Mouse (Mus musculus): ENCODE measurements around the gene Tbc1d10b.
"Not testable (repeated sequence)": the region's sequence is repeated elsewhere in the genome, so short reads cannot be mapped to it uniquely, and the experiment has no call there.

The Tbc1d10b gene

DNA sequence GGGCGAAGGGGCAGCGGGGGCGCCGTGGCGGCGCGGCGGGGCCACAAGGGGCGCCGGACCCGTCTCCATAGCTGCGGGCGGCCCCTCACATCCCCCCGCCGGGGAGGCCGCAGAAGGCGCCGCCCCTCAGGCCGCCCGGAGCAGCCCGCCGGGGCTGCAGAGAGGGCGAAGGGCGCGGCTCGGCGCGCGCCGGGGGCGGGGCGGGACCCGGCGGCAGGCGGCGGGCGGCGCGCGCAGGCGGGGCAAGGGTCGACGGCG lies at the start of gene Tbc1d10b:
Gene Tbc1d10b (minus strand): TSS at position 174 of the 258 bp plus-strand sequence.
- DNase-seq (ENCODE audit: low spot score), result no peak

DNA sequence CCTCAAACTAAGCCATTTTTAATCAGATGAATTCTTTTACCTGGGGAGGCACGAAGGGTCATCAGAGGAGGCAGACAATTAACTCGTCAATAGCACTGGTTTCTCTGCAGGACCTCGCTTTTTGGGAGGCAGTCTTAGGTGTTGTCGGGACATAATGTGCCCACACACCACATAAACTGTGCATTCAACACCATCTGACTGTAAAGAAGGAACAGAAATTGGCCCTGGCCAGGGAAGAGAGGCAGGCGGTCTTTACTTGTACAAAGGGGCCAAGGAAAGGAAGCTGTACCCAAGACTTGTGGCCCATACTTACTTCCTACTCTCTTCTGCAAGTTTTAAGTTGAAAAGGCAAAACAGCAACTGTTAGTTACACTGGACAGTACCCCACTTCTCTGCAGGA lies 48.2 kb upstream of the Tbc1d10b start:
- no peak for DNase-seq (ENCODE audit: low spot score)

DNA sequence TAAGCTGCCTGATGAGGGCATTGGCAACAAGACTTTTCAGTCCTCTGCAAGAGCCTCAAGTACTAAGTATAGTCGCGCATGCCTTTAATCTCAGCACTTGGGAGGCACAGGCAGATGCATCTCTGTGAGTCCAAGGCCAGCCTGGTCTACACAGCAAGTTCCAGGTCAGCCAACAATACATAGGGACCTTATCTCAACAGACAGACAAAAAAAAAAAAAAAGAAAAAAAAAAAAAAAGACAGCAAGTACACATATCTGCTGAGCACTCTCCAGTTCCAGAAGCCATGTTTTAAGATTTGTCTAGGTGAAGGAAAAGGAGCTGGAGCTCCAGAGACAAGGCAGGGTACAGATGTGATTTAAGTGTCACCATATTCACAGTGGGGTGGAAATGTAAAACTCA lies 47.7 kb upstream of the Tbc1d10b start:
- no peak for DNase-seq (ENCODE audit: low spot score)

DNA sequence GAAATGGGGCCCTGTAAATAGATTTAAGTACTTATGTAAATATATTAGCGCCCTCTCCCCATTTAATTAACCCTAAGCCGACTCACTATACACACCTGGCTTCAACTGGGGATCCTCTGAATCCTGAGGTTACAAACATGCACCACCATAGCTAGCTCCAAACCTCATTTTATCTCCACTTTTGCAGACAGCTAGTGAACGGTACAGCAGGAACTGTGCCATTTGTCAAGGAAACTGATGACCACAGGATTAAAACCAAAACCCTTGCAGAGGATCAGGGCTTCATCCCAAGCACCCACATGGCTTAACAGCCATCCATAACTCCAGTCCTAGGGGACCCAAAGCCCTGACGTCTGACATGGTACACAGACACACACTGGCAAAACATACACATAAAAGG lies 46.7 kb upstream of the Tbc1d10b start:
- no peak for DNase-seq (ENCODE audit: low spot score)

DNA sequence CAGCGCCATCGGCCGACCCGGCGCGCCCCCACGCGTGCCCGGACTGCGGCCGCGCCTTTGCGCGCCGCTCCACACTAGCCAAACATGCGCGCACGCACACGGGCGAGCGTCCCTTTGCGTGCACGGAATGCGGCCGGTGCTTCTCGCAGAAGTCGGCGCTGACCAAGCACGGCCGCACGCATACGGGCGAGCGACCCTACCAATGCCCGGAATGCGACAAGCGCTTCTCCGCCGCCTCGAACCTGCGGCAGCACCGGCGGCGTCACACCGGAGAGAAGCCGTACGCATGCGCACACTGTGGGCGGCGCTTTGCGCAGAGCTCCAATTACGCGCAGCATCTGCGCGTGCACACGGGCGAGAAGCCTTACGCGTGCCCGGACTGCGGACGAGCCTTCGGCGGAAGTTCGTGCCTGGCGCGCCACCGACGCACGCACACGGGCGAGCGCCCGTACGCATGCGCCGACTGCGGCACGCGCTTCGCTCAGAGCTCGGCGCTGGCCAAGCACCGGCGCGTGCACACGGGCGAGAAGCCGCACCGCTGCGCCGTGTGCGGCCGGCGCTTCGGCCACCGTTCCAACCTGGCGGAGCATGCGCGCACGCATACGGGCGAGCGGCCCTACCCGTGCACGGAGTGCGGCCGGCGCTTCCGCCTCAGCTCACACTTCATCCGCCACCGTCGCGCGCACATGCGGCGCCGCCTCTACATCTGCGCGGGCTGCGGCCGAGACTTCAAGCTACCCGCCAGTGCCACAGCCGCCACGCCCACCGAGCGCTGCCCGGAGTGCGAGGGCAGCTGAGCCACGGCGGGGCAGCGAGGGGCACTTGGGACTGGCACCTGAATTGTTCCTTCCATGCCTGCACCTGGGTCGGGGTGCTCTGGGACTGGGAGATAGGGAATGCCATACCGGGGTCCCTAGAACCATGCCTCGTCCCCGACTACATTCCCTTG lies 45.8 kb upstream of the Tbc1d10b start:
- DNase-seq (ENCODE audit: low spot score), result peak; percentile 98

DNA sequence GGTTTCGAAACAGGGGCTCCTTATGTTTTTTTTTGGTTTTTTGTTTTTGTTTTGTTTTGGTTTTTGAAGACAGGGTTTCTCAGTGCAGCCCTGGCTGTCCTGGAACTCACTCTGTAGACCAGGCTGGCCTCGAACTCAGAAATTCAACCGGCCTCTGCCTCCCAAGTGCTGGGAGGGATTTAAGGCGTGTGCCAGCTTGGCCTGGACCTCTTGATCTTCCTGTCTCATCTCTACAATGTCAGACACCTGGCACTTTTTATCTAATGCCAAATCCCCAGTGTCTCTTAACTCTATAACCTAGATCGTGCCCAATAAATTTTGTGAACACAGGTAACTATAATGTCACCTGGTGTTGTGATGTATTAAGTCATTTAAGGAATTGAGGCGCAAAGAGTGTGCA lies 45.1 kb upstream of the Tbc1d10b start:
- no peak for DNase-seq (ENCODE audit: low spot score)

DNA sequence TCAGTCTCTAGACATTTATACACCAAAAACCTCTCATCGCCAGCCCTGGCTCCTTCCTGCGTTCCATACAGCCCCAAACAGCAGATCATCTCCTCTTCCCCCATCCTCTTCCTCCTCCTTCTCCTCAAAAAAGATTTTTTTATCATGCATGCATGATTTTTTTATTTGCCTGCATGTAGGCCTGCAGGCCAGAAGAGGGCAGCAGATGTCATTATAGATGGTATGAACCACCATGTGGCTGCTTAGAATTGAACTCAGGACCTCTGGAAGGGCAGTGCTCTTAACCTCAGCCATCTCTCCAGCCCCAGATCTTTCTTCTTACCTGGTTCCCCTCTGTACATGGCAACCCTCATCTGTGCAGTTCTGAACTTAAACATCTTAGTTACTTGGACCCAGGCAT lies 44.1 kb upstream of the Tbc1d10b start:
- DNase-seq (ENCODE audit: low spot score), result peak; percentile 60

DNA sequence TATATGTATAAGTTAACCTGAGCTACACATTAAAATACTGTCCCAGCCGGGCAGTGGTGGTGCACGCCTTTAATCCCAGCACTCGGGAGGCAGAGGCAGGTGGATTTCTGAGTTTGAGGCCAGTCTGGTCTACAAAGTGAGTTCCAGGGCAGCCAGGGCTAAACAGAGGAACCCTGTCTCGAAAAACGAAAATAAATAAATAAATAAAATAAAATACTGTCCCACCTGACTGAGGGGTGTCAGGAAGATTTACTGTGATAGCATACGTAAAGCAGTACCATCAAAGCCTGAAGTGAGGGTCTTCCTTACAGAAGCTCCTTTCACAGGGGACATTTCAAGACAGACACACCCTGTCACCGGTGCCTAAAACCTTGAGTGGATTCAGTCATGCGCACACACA lies 42.2 kb upstream of the Tbc1d10b start:
- not testable (repeated sequence) for DNase-seq (ENCODE audit: low spot score)

DNA sequence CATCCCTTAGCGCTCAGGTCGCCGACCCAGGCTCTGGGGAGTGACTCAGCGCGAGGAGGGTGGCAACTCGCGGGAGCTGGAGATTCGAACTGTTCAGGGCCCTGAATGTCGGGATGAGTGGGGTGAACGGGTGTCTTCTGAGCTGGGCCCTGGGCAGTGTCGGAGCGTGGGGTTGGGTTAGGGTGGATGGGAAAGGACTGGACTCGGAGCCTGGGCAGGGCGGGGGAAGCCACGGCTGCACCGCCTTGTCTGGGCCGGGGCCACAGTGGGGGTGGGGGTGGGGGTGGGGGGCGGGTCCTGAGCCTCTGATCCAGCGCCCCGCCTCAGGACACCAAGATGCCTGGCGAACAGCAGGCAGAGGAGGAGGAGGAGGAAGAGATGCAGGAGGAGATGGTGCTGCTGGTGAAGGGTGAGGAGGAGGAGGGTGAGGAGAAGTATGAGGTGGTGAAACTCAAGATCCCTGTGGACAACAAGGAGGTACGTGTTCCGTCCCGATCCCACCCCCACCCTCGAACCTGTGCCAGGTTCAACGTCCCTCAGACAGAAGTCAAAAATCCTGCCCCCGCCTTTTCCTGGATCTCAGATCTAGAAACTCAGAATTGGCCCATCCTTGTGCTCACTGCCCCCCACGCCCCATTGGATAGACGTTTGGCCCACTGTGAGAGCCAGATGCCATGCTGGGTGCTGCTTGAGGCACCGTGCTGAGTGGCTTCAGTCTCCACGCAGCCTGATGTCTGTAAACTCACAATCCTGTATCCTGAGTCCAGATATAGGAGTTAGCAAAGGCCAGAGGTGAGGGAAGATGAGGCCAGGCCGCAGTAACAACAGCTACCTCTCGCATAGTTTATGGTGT lies 36.6 kb upstream of the Tbc1d10b start:
- DNase-seq (ENCODE audit: low spot score), result no peak

DNA sequence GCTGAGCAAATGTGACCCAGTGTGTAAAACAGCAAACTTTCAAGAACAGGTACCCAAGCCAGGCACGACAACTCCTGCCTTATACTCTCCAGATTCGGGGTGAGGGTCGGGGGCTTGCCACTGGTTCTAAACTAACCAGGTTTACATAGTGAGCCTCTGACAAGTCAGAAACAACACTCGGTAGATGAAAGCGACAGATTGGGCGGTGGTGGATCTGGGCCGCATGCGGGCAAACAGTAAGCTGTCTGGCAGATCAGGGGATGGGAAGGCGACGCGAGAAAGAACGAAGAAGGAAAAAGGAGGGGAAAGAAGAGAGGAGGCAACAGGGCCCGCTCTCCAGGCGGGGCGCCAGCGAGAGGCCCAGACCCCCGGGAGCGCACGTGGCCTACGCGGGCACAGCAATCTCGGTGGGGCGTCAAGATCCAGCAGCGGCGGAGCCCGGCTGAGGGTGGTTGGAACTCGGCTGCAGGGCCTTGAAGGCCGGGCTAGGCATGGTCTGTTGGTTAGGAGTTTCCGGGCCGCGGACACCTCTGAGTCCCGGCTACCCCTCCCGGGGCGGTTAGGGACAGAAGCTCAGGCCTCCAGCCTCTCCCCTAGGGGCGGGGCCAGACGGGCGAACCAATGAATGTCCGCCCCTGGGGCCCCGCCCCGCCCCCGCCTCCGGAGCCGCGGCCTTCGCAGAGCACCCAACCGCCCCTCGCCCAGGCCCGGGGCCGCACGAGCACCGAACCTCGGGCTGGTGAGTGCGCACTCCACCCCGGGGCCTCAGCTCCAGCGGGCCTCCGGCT lies 35.8 kb upstream of the Tbc1d10b start, which contains the start of gene Zfp771:
Gene Zfp771 (plus strand): TSS at position 405 of the 788 bp plus-strand sequence.
- peak; percentile 96 for DNase-seq (ENCODE audit: low spot score)

DNA sequence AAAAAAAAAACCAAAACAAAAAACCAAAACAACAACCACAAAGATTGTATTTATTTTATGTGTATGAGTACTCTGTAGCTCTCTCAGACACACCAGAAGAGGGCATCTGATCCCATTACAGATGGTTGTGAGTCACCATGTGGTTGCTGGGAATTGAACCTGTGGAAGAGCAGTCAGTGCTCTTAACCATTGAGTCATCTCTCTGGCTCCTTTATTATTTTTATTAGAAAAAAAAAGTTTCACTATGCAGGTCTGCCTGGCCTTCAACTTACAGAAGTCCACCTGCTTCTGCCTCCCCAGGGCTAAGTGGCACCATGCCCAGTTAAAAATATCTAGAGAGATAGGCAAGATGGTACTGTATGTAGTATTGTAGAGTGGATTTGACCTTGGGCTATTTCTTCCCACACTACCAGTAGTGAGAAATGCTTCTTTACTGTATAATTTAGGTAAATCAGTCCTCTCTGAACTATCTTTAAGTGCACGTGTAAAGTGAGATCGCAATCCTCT lies 35.1 kb upstream of the Tbc1d10b start:
- no peak for DNase-seq (ENCODE audit: low spot score)

DNA sequence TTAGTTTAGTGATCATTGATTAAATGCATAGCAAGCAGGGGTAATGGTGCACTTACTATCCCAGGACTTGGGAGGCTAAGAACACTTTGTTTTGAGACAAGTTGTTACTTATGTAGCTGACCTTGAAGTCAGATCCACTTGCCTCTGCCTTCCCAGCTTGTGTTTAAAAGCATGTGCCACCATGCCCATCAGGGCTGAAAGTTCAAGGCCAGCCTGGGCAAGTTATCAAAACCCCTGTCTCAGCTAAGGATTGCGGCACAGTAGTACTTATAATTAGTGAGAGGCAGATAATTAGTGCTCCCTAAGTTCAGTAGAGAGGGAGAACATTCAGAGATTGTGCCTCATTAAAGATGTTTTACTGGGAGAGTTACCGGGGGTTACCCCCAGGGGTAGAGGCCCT lies 26.5 kb upstream of the Tbc1d10b start:
- DNase-seq (ENCODE audit: low spot score), result no peak

DNA sequence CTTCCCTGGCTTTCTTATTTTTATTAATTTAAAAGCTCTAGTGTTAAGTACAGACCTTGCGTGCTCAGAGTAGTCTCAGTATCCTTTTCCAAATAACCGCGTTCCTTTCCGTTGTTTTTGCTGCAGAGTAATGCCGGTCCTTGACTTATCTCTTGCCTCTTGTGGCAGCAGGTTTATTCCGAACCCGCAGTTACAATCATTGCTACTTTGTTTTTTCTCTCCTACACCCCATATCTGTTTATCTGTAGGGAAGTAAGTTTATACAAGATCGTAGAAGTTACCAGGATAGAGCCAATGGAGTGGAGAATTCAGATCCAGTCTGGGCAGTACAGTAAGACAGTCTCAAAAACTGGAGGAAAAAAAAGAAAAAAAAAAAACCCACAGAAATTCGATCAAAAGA lies 25.5 kb upstream of the Tbc1d10b start:
- DNase-seq (ENCODE audit: low spot score), result no peak

DNA sequence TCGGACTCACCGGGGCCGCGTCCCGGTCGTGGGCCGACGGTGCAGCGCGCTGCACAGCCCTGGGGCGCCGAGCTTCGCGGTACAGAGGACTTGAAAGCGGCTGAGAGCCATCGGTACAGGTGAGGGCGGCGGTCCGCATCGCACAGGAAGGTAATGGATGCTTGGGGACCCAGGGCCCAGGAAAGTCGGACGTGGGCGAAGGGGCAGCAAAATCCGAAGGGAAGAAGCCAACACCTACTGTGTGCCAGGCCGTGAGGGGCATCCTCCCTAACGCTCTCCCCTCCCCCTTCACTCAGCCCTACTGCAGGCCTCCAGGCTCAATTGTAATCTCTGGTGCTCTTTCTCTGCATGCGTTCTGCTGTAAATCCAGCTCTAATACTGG lies 25.1 kb upstream of the Tbc1d10b start:
- peak; percentile 55 for DNase-seq (ENCODE audit: low spot score)

DNA sequence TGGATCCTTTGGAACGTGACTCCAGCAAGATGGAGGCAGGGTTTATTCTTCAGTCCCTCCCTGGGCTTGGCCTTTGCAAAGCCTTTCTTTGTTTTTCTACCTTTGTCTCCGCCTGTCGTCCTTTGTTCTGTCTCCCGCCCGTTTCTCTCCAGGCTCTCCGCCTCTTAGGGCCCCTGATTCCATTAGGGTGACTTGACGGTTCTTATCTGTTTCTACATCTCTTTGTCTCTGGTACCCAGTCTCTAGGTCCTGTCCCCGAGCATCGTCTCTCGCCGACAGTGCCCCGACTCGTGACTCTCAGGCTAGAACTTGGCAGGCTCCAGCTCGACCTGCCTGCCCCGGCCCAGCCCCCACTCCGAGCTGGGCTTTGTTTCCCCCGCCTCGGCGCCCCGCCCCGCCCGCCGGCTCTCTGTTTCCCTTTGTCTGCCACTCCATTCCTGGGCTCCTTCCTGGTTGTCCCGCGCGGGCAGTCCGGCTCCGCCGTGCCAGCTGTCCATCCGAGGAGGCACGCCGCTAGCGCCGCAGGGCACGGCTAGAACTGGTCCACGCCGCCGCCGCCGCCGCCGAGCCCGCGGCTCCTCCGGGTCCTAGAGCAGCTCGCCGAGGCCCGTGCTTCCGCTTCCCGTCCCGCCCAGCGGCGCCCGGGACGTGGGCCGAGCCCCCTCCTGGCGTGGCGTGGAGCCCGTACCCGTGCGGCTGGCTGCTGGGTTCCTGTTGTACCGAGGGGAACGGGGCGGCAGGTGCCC lies 24.5 kb upstream of the Tbc1d10b start, which contains the start of the genes Zfp553 and Sept1:
Gene Zfp553 (plus strand): TSS at position 440 of the 746 bp plus-strand sequence.
Gene Sept1 (minus strand): TSS at position 509 of the 746 bp plus-strand sequence.
- DNase-seq (ENCODE audit: low spot score), result peak; percentile 92

DNA sequence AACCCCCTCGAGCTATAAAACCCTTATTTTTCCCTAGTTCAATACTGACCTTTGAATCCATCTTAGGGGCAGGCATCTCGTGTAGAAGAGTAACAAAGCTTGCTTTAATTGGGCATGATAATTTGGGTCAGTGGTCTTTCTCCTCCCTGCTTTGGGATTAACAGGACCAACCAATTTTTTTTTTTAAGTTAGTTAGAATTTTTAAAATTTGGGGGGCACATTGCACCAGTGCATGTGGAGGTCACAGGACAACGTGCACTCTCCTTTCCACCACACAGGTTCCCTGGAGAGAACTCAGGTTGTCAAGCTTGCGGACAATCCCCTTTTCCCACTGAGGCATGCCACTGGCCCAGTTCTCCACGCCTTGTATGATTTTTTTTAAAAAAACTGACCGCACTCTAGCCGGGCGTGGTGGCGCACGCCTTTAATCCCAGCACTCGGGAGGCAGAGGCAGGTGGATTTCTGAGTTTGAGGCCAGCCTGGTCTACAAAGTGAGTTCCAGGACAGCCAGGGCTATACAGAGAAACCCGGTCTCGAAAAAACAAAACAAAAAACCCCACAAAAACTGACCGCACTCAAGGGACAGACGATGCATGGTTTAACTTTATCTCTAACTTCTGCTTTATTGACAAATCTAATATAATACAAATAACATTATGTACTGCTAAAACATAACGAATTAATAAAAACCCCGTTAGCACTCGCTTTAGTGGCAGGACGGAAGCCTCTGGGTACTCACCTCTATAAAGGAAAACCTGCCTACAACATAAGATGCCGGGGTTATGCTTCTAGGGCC lies 23.8 kb upstream of the Tbc1d10b start:
- DNase-seq (ENCODE audit: low spot score), result no peak

DNA sequence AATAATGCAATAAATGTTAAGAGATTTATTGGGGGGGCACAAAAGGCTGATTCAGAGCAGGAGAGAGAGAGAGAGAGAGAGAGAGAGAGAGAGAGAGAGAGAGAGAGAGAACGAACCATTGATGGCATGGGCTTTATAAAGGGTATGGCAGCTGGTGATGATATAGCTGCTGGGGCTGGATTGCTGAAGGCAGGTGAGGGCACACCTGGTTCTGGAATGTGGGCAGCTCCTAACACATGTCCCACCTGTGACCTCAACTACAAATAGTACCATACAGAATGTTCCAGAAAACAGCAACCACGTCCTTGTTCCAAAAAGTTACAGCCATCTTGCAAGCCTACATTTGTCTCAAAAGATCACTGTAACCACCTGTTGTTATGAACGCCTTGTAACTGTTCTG lies 23.1 kb upstream of the Tbc1d10b start:
- no peak for DNase-seq (ENCODE audit: low spot score)

DNA sequence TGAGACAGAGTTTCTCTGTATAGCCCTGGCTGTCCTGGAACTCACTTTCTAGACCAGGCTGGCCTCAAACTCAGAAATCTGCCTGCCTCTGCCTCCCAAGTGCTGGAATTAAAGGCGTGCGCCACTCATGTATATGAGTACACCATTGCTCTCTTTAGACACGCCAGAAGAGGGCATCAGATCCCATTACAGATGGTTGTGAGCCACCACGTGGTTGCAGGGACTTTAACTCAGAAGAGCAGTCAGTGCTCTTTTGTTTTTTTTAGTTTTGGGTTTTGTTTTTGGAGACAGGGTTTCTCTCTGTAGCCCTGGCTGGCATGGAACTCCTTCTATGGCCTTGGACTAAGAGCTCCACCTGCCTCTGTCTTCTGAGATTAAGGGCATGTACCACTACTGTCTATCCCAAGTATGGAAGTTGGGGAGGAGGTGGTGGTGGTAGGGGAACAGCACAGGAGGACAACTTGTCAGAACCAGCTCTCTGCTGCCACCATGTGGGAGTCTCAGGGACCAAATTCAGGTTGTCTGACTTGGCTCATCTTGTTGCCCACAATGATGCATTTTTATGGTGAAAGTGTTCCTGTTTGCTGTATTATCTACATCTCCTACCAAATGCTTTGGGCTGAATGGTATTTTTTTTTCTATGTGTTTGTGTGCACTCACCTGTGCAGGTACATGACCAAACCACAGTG lies 20.5 kb upstream of the Tbc1d10b start:
- DNase-seq (ENCODE audit: low spot score), result peak; percentile 88

DNA sequence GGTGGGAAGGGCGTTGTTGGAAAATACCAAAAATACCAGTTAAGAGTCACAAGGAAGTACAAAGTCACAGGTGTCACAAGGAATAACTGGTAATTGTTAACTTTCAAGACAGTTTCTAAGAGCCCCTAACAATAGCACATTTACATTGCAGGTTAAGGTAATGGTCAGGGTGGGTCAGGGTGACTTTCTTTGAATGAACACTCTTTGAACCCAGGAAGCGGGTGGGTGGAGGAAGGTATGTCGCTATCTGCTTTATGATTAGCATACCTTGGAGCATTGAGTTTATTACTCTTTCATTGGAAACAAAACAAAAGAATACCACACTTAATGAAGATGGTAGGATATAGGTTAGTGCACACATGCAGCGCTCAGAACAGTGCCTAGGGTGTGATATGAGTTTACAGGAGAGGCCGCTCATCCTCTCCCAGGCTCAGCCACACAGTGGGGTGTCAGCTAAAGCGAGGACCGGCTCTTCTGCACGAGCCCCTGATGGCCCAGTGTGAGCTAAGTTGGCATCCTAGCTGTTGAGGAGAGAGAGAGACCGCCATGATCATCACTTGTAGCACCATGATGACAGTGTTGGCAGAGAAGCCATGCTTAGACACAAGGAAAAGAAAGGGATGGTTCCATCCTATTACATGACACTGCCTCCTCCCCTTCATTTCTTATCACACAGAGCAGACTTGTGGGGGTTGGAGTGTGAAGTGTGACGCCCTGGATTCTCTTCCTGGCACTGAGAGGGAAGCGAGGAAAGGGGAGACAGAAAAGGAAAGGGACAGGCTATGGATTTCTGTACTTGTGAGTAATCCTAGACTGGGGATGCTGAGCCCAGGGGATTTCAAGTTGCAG lies 17.1 kb upstream of the Tbc1d10b start:
- no peak for DNase-seq (ENCODE audit: low spot score)

Measured in retina, embryonic 14.5 days (tissue).